Mouse (Mus musculus): ENCODE measurements around the gene Dab1. TPM values are rescaled to one million over a fixed set of nuclear protein-coding genes. Genes with fewer than 3 reads are reported as not detected.

Dab1 gene
- polyA plus RNA-seq, 1 experiment from 2014 or later = 24.1 TPM

DNA sequence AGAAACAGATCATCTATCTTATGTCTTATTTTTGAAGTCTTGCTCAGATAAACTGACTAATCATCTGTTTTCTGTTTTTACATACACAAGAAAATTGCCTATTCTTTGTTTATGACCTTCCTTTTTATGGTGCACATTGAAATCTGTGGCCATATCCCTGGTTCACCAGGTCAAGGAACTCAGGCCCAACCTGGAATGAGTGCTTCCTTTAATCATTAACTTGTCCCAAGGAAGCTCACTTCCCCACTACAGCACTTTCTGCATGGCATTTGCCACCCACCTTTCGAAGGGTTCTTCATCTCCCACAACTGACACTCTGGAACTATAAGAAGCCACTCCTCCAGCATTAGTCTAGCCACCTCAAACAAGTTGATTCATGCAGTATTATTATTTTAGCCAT is 58.0 kb downstream of the Dab1 start:
- no peak overlapping the region for H3K27ac ChIP-seq (ENCODE audit: low read depth)

DNA sequence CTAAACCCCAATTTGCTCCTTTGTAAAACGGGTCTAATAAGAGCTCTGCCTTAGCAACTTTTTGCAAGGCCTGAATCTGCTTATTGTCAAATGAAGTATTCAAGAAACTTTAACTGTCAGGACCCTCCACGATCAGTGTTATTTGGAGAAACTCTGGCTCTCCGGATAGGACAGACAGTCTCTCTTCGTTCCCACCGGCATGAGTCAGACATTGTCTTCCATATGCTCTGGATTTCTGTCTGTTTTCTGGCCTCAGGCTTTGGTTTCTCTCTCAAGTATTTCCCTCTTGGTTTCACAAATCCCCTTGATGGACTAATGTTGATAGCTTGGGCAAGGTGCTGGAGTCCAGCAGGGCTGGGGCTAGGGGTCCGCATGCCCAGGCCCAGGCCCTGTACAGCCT is 59.3 kb downstream of the Dab1 start:
- H3K27ac ChIP-seq (ENCODE audit: low read depth) = no peak overlapping the region
- H3K4me2 ChIP-seq (ENCODE audit: low read length) = no peak overlapping the region
- H3K9me3 ChIP-seq (ENCODE audit: control insufficient read depth, low read length) = no peaks in the 10 kb centered on the region
- H3K4me1 ChIP-seq (replicated peaks; ENCODE audit: control insufficient read depth, insufficient read depth, low read length) = no peaks in the 10 kb centered on the region
- ATAC-seq (replicated peaks; ENCODE audit: low FRiP score, low TSS enrichment, low read depth) (no peak), DNase-seq (ENCODE audit: low spot score) (no peak)
- H3K9ac ChIP-seq (ENCODE audit: low read length) = no peak overlapping the region
- H3K4me3 ChIP-seq (ENCODE audit: low read depth, low read length) = no peak overlapping the region
- WGBS = 58% methylated on average over 6 of the region's 6 CpGs
- no peaks in the 10 kb centered on the region for H3K27me3 ChIP-seq (replicated peaks; ENCODE audit: control insufficient read depth, insufficient read depth, low read length)
- H3K36me3 ChIP-seq (ENCODE audit: control insufficient read depth, insufficient read depth, low read length) = no peaks in the 10 kb centered on the region

More for the DNA sequence above, 58.0 kb downstream of the Dab1 start:
- 47% methylated on average over 1 of the region's 1 CpGs for WGBS
- ATAC-seq (replicated peaks; ENCODE audit: low FRiP score, low TSS enrichment, low read depth) (no peak), DNase-seq (ENCODE audit: low spot score) (no peak)
- H3K36me3 ChIP-seq (ENCODE audit: control insufficient read depth, insufficient read depth, low read length) = no peaks in the 10 kb centered on the region
- no peaks in the 10 kb centered on the region for H3K27me3 ChIP-seq (replicated peaks; ENCODE audit: control insufficient read depth, insufficient read depth, low read length)
- H3K4me2 ChIP-seq (ENCODE audit: low read length) = no peak overlapping the region
- no peak overlapping the region for H3K4me3 ChIP-seq (ENCODE audit: low read depth, low read length)
- no peaks in the 10 kb centered on the region for H3K4me1 ChIP-seq (replicated peaks; ENCODE audit: control insufficient read depth, insufficient read depth, low read length)
- H3K9me3 ChIP-seq (ENCODE audit: control insufficient read depth, low read length) = no peaks in the 10 kb centered on the region
- H3K9ac ChIP-seq (ENCODE audit: low read length) = no peak overlapping the region

DNA sequence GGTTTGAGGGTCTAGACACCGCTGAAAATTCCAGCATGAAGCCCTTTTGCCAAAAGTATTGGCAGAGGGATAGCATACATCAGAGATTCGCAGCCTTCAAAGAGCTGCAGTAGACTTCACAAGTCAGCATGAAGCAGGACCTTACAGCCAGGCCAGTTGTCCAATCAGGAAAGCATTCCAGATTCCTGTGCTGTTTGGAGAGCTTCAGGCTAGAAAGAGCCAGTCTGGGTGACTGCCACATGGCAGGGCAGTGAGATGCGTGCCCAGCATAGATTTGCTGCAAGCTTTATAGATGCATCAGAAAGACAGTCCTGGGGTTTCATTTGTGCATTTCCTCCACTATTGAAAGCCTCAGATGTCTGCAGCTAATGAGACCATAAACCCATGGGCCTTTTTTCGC is 66.0 kb downstream of the Dab1 start:
- Histone ChIP-seq H3K4me3 (ENCODE audit: low read depth, low read length) (no peak overlapping the region), H3K27me3 (replicated peaks; ENCODE audit: control insufficient read depth, insufficient read depth, low read length) (no peaks in the 10 kb centered on the region), H3K27ac (ENCODE audit: low read depth) (no peak overlapping the region), H3K4me1 (replicated peaks; ENCODE audit: control insufficient read depth, insufficient read depth, low read length) (no peaks in the 10 kb centered on the region), H3K36me3 (ENCODE audit: control insufficient read depth, insufficient read depth, low read length) (no peaks in the 10 kb centered on the region), H3K4me2 (ENCODE audit: low read length) (no peak overlapping the region), H3K9me3 (ENCODE audit: control insufficient read depth, low read length) (no peaks in the 10 kb centered on the region), H3K9ac (ENCODE audit: low read length) (no peak overlapping the region)
- no peak for ATAC-seq (replicated peaks; ENCODE audit: low FRiP score, low TSS enrichment, low read depth)
- DNase-seq (ENCODE audit: low spot score) = no peak
- WGBS = 71% methylated on average over 4 of the region's 4 CpGs

DNA sequence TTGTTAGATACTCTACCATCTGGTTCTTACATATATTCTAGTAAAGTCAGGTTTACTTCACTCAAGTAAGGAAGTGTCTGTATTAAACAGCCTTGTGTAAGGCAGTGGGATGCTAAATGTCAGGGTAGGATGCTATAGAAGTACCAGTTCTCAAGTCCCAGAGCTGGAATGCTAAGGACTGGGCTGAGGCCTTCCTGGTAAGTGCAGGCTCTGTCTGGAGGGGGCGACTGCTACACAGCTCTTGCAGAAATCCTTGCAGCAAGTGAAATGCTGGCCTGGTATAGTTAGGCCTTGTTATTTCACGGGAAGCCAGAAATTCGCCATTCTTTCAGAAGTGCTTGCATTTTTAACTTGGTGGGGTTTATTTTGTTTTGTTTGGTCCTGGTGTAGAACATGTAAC is 72.6 kb downstream of the Dab1 start:
- no peak overlapping the region for H3K4me2 ChIP-seq (ENCODE audit: low read length)
- WGBS = 42% methylated on average over 3 of the region's 3 CpGs
- H3K4me3 ChIP-seq (ENCODE audit: low read depth, low read length) = no peak overlapping the region
- H3K27ac ChIP-seq (ENCODE audit: low read depth) = no peak overlapping the region
- ATAC-seq (replicated peaks; ENCODE audit: low FRiP score, low TSS enrichment, low read depth) (no peak), DNase-seq (ENCODE audit: low spot score) (no peak)
- H3K9ac ChIP-seq (ENCODE audit: low read length) = no peak overlapping the region
- H3K9me3 ChIP-seq (ENCODE audit: control insufficient read depth, low read length) = no peaks in the 10 kb centered on the region
- no peaks in the 10 kb centered on the region for H3K4me1 ChIP-seq (replicated peaks; ENCODE audit: control insufficient read depth, insufficient read depth, low read length)
- no peaks in the 10 kb centered on the region for H3K27me3 ChIP-seq (replicated peaks; ENCODE audit: control insufficient read depth, insufficient read depth, low read length)
- H3K36me3 ChIP-seq (ENCODE audit: control insufficient read depth, insufficient read depth, low read length) = no peaks in the 10 kb centered on the region

DNA sequence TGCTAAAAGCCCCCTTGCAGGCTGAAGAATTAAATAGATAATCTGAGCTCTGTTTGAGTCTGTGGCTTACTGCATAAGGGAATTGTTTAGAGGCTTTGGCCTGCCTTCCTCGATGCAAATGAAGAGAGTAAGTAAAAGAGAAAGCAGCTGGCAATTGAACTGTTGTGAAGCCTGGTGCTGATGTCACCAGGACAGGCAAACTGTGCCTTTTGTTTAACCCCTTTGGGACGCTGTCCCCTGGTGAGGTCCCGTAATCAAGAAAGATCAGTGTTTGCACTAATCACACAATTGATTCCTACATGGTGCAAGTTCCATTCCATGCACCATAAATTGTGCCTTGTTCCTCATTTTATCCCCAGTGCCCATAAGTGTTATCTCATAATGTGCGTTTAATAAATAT is 80.6 kb downstream of the Dab1 start:
- DNase-seq (ENCODE audit: low spot score) (no peak), ATAC-seq (replicated peaks; ENCODE audit: low FRiP score, low TSS enrichment, low read depth) (no peak)
- WGBS = 41% methylated on average over 4 of the region's 4 CpGs
- Histone ChIP-seq H3K27ac (ENCODE audit: low read depth) (no peak overlapping the region), H3K36me3 (ENCODE audit: control insufficient read depth, insufficient read depth, low read length) (no peaks in the 10 kb centered on the region), H3K9ac (ENCODE audit: low read length) (no peak overlapping the region), H3K27me3 (replicated peaks; ENCODE audit: control insufficient read depth, insufficient read depth, low read length) (no peaks in the 10 kb centered on the region), H3K4me2 (ENCODE audit: low read length) (no peak overlapping the region), H3K9me3 (ENCODE audit: control insufficient read depth, low read length) (no peaks in the 10 kb centered on the region), H3K4me1 (replicated peaks; ENCODE audit: control insufficient read depth, insufficient read depth, low read length) (no peaks in the 10 kb centered on the region), H3K4me3 (ENCODE audit: low read depth, low read length) (no peak overlapping the region)

DNA sequence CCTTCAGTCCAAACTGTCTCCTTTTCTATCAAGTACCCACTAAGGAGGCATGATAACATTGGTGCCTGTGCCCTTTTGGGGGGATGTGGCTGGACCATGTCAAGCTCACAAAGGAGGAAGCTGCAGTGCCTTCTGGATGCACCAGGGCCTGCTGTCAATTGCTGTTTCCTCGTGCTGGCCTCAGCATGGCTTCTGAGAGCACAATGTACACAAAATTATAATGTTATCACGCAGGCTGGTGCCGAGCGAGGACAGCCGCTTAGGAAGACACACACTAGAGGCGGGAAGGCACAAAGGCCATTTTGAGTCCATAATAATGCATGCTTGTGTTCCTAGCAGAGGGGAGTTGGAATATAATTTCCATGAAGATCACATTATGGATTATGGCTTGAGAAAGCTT is 81.2 kb downstream of the Dab1 start:
- H3K4me2 ChIP-seq (ENCODE audit: low read length) = no peak overlapping the region
- no peaks in the 10 kb centered on the region for H3K4me1 ChIP-seq (replicated peaks; ENCODE audit: control insufficient read depth, insufficient read depth, low read length)
- no peaks in the 10 kb centered on the region for H3K9me3 ChIP-seq (ENCODE audit: control insufficient read depth, low read length)
- H3K27ac ChIP-seq (ENCODE audit: low read depth) = no peak overlapping the region
- H3K9ac ChIP-seq (ENCODE audit: low read length) = no peak overlapping the region
- DNase-seq (ENCODE audit: low spot score) = no peak
- 56% methylated on average over 6 of the region's 6 CpGs for WGBS
- no peak overlapping the region for H3K4me3 ChIP-seq (ENCODE audit: low read depth, low read length)
- ATAC-seq (replicated peaks; ENCODE audit: low FRiP score, low TSS enrichment, low read depth) = no peak
- no peaks in the 10 kb centered on the region for H3K27me3 ChIP-seq (replicated peaks; ENCODE audit: control insufficient read depth, insufficient read depth, low read length)
- H3K36me3 ChIP-seq (ENCODE audit: control insufficient read depth, insufficient read depth, low read length) = no peaks in the 10 kb centered on the region

DNA sequence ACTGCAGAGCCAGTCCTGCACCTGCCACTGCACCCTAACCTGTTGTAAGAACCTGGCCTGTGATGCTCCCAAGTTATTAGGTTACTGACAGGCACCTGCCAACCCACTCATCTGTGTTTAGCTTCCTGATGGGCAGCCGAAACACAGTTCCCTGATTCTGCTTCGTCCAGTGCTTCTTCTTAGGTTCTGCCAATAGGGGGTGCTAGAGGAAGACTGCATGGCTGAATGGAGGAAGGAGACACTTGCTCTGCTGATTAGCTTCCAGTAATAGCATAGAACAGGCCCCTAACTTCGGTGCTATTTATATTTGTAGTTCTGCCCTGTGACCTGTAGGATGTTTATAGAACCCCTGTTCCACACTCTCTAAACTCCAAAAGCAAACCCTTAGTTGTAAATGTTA is 83.0 kb downstream of the Dab1 start:
- Histone ChIP-seq H3K9ac (ENCODE audit: low read length) (no peak overlapping the region), H3K27me3 (replicated peaks; ENCODE audit: control insufficient read depth, insufficient read depth, low read length) (no peaks in the 10 kb centered on the region), H3K4me3 (ENCODE audit: low read depth, low read length) (no peak overlapping the region), H3K27ac (ENCODE audit: low read depth) (no peak overlapping the region), H3K4me2 (ENCODE audit: low read length) (no peak overlapping the region), H3K36me3 (ENCODE audit: control insufficient read depth, insufficient read depth, low read length) (no peaks in the 10 kb centered on the region), H3K9me3 (ENCODE audit: control insufficient read depth, low read length) (no peaks in the 10 kb centered on the region), H3K4me1 (replicated peaks; ENCODE audit: control insufficient read depth, insufficient read depth, low read length) (no peaks in the 10 kb centered on the region)
- DNase-seq (ENCODE audit: low spot score) (no peak), ATAC-seq (replicated peaks; ENCODE audit: low FRiP score, low TSS enrichment, low read depth) (no peak)
- WGBS = 46% methylated on average over 3 of the region's 3 CpGs

DNA sequence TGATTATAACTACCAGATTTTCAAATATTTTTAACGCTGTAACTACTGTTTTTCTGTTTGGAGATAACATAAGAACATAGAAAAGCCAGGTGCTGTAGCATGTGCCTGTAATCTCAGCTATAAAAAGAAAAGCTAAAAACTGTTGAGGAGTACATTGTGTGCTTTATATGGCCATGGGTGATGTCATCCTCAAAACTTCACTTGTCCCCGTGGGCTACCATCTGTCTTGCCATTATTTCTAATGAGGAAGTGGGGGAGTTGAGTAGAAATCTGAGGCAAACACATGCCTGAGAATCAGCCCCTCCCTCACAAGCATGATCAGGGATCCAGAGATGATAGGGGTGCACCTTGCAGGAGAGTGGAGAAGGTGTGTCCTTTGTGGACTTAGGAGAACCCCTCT is 85.3 kb downstream of the Dab1 start:
- H3K9me3 ChIP-seq (ENCODE audit: control insufficient read depth, low read length) = no peaks in the 10 kb centered on the region
- no peaks in the 10 kb centered on the region for H3K27me3 ChIP-seq (replicated peaks; ENCODE audit: control insufficient read depth, insufficient read depth, low read length)
- ATAC-seq (replicated peaks; ENCODE audit: low FRiP score, low TSS enrichment, low read depth) = no peak
- no peak overlapping the region for H3K27ac ChIP-seq (ENCODE audit: low read depth)
- no peak for DNase-seq (ENCODE audit: low spot score)
- 71% methylated on average over 2 of the region's 2 CpGs for WGBS
- H3K9ac ChIP-seq (ENCODE audit: low read length) = no peak overlapping the region
- H3K4me1 ChIP-seq (replicated peaks; ENCODE audit: control insufficient read depth, insufficient read depth, low read length) = no peaks in the 10 kb centered on the region
- H3K4me2 ChIP-seq (ENCODE audit: low read length) = no peak overlapping the region
- no peaks in the 10 kb centered on the region for H3K36me3 ChIP-seq (ENCODE audit: control insufficient read depth, insufficient read depth, low read length)
- no peak overlapping the region for H3K4me3 ChIP-seq (ENCODE audit: low read depth, low read length)

DNA sequence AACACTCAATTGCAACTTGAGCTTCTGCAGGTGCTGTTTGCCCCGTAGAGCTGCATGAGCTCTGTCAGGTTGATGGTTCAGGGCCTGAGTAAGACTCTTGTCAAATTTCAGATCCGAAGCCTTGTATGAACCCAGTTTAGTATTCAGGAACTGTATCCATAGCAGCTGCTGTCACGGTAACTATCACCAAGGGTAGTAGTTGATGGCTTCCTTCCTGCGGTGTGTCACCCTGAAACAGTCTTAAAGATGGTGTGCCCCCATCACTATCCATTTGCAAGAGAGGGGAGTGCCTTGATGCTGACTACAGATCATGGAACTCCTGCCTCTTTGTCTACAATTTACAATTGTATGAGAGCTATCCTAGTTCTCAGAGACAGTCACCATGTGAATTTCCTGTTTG is 87.3 kb downstream of the Dab1 start:
- ATAC-seq (replicated peaks; ENCODE audit: low FRiP score, low TSS enrichment, low read depth) = no peak
- no peak overlapping the region for H3K4me2 ChIP-seq (ENCODE audit: low read length)
- H3K27ac ChIP-seq (ENCODE audit: low read depth) = no peak overlapping the region
- WGBS = 79% methylated on average over 4 of the region's 4 CpGs
- no peak overlapping the region for H3K4me3 ChIP-seq (ENCODE audit: low read depth, low read length)
- H3K4me1 ChIP-seq (replicated peaks; ENCODE audit: control insufficient read depth, insufficient read depth, low read length) = no peaks in the 10 kb centered on the region
- H3K36me3 ChIP-seq (ENCODE audit: control insufficient read depth, insufficient read depth, low read length) = no peaks in the 10 kb centered on the region
- no peak overlapping the region for H3K9ac ChIP-seq (ENCODE audit: low read length)
- H3K27me3 ChIP-seq (replicated peaks; ENCODE audit: control insufficient read depth, insufficient read depth, low read length) = no peaks in the 10 kb centered on the region
- no peaks in the 10 kb centered on the region for H3K9me3 ChIP-seq (ENCODE audit: control insufficient read depth, low read length)
- no peak for DNase-seq (ENCODE audit: low spot score)

Data from intestine, embryonic 14.5 days (tissue).